Mouse (Mus musculus) heart, embryonic 16.5 days (tissue): ENCODE results near the gene Fyn. TPM values are rescaled to one million over a fixed set of nuclear protein-coding genes. Genes with fewer than 3 reads are reported as not detected.

ENCODE experiments used
- ATAC-seq: fragments of 200-750 bp; cut with Nextera tagmentation; replicated peaks from 2 replicates; pipeline ENCODE4 v1.8.0; 2017; ENCODE audit warnings: moderate number of reproducible peaks; ENCODE audit not compliant: insufficient read depth, low FRiP score; ENCODE audit errors: extremely low read depth
- H3K27ac ChIP-seq: fragments of 300-500 bp; sonication (generic); 2 replicates; pipeline ENCODE4 v1.5.1; 2014; ENCODE audit warnings: mild to moderate bottlenecking, low read length, control low read depth, moderate library complexity
- H3K27me3 ChIP-seq: fragments of 300-500 bp; sonication (generic); 2 replicates; pipeline ENCODE4 v1.6.1; 2014; ENCODE audit warnings: low read length, mixed read lengths; ENCODE audit not compliant: control insufficient read depth, insufficient read depth
- H3K36me3 ChIP-seq: fragments of 300-500 bp; sonication (generic); 2 replicates; pipeline ENCODE4 v1.6.1; 2014; ENCODE audit not compliant: control insufficient read depth, insufficient read depth
- H3K4me1 ChIP-seq: fragments of 300-500 bp; sonication (generic); 2 replicates; pipeline ENCODE4 v1.6.1; 2014; ENCODE audit warnings: low read length, mixed read lengths; ENCODE audit not compliant: control insufficient read depth, insufficient read depth
- H3K4me2 ChIP-seq: fragments of 300-500 bp; sonication (generic); 2 replicates; pipeline ENCODE4 v1.6.1; 2014; ENCODE audit warnings: low read depth, mild to moderate bottlenecking, control low read depth, low read length
- H3K4me3 ChIP-seq: fragments of 300-500 bp; sonication (generic); 2 replicates; pipeline ENCODE4 v1.5.1; 2014; ENCODE audit warnings: mild to moderate bottlenecking, control low read depth, low read length
- H3K9ac ChIP-seq: fragments of 300-500 bp; sonication (generic); 2 replicates; pipeline ENCODE4 v1.6.1; 2014; ENCODE audit warnings: low read length, control low read depth
- H3K9me3 ChIP-seq: fragments of 300-500 bp; sonication (generic); replicated peaks from 2 replicates; pipeline ENCODE4 v1.6.1; 2016; ENCODE audit warnings: low read length; ENCODE audit not compliant: control insufficient read depth
- WGBS: fragments of 180-500 bp; shearing (Covaris S2); extraction: QIAGEN DNeasy Blood & Tissue Kit; methylation state at CpG from one replicate; pipeline ENCODE4 v1.1.7; 2014; 5-methylcytosine and 5-hydroxymethylcytosine counted together
- polyA plus RNA-seq: library from polyadenylated mRNA; unstranded; fragments of >200 nt; fragmentation: Nextera tagmentation; extraction: Ambion mirVana; gene quantifications from 2 replicates; pipeline ENCODE4 v1.2.1, GENCODE M21; 2015

Fyn gene
- polyA plus RNA-seq, 1 experiment from 2014 or later: 15.0 TPM

GRCm38 (mm10) chr10:39527113-39527512 lies 158.5 kb downstream of the Fyn start:
- 0 out of 2 replicates have a peak, but pooled peaks cover 4% of the 10 kb centered on the region for H3K36me3 ChIP-seq
- H3K9ac ChIP-seq: no peak overlapping the region
- H3K4me1 ChIP-seq: peaks cover 14% of the 10 kb centered on the region
- H3K4me2 ChIP-seq: no peak overlapping the region
- no peak overlapping the region for H3K27ac ChIP-seq
- no peaks in the 10 kb centered on the region for H3K27me3 ChIP-seq
- H3K4me3 ChIP-seq: no peak overlapping the region
- H3K9me3 ChIP-seq: no peaks in the 10 kb centered on the region
- no peak for ATAC-seq
- WGBS: 35% methylated on average over 5 of the region's 5 CpGs

- no peak overlapping the region for H3K27ac ChIP-seq
- no peak overlapping the region for H3K9ac ChIP-seq
- 0 out of 2 replicates have a peak, but pooled peaks cover 6% of the 10 kb centered on the region for H3K36me3 ChIP-seq
- H3K27me3 ChIP-seq: no peaks in the 10 kb centered on the region
- ATAC-seq: no peak
- no peaks in the 10 kb centered on the region for H3K9me3 ChIP-seq
- H3K4me3 ChIP-seq: no peak overlapping the region
- WGBS: 86% methylated on average over 14 of the region's 14 CpGs
- H3K4me1 ChIP-seq: peaks cover 7% of the 10 kb centered on the region; the same call in 1 of the 2 replicates
- no peak overlapping the region for H3K4me2 ChIP-seq
Measured at GRCm38 (mm10) chr10:39529179-39529578, 160.5 kb downstream of the Fyn start.

- ATAC-seq: no peak
- H3K9ac ChIP-seq: no peak overlapping the region
- 0 out of 2 replicates have a peak, but pooled peaks cover 4% of the 10 kb centered on the region for H3K36me3 ChIP-seq
- H3K4me3 ChIP-seq: no peak overlapping the region
- peaks cover 17% of the 10 kb centered on the region for H3K4me1 ChIP-seq
- no peak overlapping the region for H3K27ac ChIP-seq
- no peaks in the 10 kb centered on the region for H3K27me3 ChIP-seq
- WGBS: 64% methylated on average over 19 of the region's 20 CpGs
- no peak overlapping the region for H3K4me2 ChIP-seq
- H3K9me3 ChIP-seq: no peaks in the 10 kb centered on the region
Measured at GRCm38 (mm10) chr10:39532008-39532740, 163.5 kb downstream of the Fyn start.

GRCm38 (mm10) chr10:39532823-39533222 lies 164.2 kb downstream of the Fyn start:
- H3K4me1 ChIP-seq: peaks cover 17% of the 10 kb centered on the region
- no peak overlapping the region for H3K4me3 ChIP-seq
- no peak overlapping the region for H3K9ac ChIP-seq
- no peak overlapping the region for H3K4me2 ChIP-seq
- no peak for ATAC-seq
- no peaks in the 10 kb centered on the region for H3K27me3 ChIP-seq
- H3K36me3 ChIP-seq: 0 out of 2 replicates have a peak, but pooled peaks cover 4% of the 10 kb centered on the region
- H3K27ac ChIP-seq: no peak overlapping the region
- 56% methylated on average over 7 of the region's 7 CpGs for WGBS
- no peaks in the 10 kb centered on the region for H3K9me3 ChIP-seq

- no peak overlapping the region for H3K9ac ChIP-seq
- no peak overlapping the region for H3K4me2 ChIP-seq
- no peak overlapping the region for H3K27ac ChIP-seq
- H3K9me3 ChIP-seq: no peaks in the 10 kb centered on the region
- no peak overlapping the region for H3K4me3 ChIP-seq
- 0 out of 2 replicates have a peak, but pooled peaks cover 4% of the 10 kb centered on the region for H3K36me3 ChIP-seq
- 64% methylated on average over 9 of the region's 9 CpGs for WGBS
- no peak for ATAC-seq
- H3K27me3 ChIP-seq: no peaks in the 10 kb centered on the region
- H3K4me1 ChIP-seq: peaks cover 17% of the 10 kb centered on the region
Measured at GRCm38 (mm10) chr10:39534324-39535026, 165.8 kb downstream of the Fyn start.

- ATAC-seq: no peak
- 60% methylated on average over 3 of the region's 3 CpGs for WGBS
- H3K9ac ChIP-seq: no peak overlapping the region
- no peaks in the 10 kb centered on the region for H3K9me3 ChIP-seq
- H3K4me3 ChIP-seq: no peak overlapping the region
- H3K27me3 ChIP-seq: no peaks in the 10 kb centered on the region
- H3K36me3 ChIP-seq: 0 out of 2 replicates have a peak, but pooled peaks cover 2% of the 10 kb centered on the region
- H3K27ac ChIP-seq: no peak overlapping the region
- no peak overlapping the region for H3K4me2 ChIP-seq
- H3K4me1 ChIP-seq: peaks cover 17% of the 10 kb centered on the region
Measured at GRCm38 (mm10) chr10:39535347-39535746, 166.7 kb downstream of the Fyn start.

GRCm38 (mm10) chr10:39536258-39536657 lies 167.6 kb downstream of the Fyn start:
- Histone ChIP-seq H3K4me1 (peaks cover 19% of the 10 kb centered on the region), H3K9me3 (no peaks in the 10 kb centered on the region), H3K27ac (peak overlapping the region; percentile 4; the same call in 1 of the 2 replicates), H3K36me3 (0 out of 2 replicates have a peak, but pooled peaks cover 2% of the 10 kb centered on the region), H3K4me2 (no peak overlapping the region), H3K9ac (no peak overlapping the region), H3K27me3 (no peaks in the 10 kb centered on the region), H3K4me3 (no peak overlapping the region)
- 64% methylated on average over 11 of the region's 11 CpGs for WGBS
- no peak; the same call in 1 of the 2 replicates for ATAC-seq

- 52% methylated on average over 9 of the region's 9 CpGs for WGBS
- Histone ChIP-seq H3K36me3 (peaks cover under 1% of the 10 kb centered on the region; the same call in 1 of the 2 replicates), H3K27ac (no peak overlapping the region), H3K9ac (no peak overlapping the region), H3K4me1 (peaks cover 33% of the 10 kb centered on the region), H3K27me3 (no peaks in the 10 kb centered on the region), H3K4me3 (no peak overlapping the region), H3K9me3 (no peaks in the 10 kb centered on the region), H3K4me2 (no peak overlapping the region)
- ATAC-seq: no peak
Measured at GRCm38 (mm10) chr10:39540012-39540647, 171.5 kb downstream of the Fyn start.
